Mouse (Mus musculus) heart, postnatal 0 days (tissue): ENCODE measurements around the gene Myo10.

Experiments used
- CTCF ChIP-seq: IDR thresholded peaks from 2 replicates; pipeline ENCODE4 v1.5.1; 2016; ENCODE audit warnings: antibody characterized with exemption, control low read depth, low read depth
- EP300 ChIP-seq: IDR thresholded peaks from 2 replicates; pipeline ENCODE4 v1.6.1; 2016; ENCODE audit warnings: antibody characterized with exemption, low read depth

DNA sequence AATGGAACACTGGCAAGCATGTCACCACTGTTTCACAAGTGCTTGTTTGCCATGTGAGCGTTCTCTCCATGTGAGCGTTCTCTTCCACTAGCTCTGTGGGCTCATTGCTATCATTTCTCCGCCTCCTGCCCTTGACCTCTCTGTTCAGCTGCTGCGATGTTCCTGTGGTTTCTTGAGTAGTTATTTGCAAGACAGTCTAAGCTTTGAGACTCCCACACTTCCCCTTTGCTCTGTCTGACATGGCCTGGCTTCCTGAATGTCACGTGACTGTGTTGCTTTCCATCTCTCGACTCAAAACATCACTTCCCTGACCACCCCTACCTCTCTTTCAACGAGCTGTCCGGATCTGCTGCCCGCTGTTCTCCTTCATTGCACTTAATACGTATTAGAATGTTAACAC, 206.1 kb downstream of the Myo10 start:
- no peak for TF ChIP-seq CTCF
- no peak for TF ChIP-seq EP300
